ENCODE assay signal across 20 mouse cellular contexts in genomic region chr11:78074277-78074652, GRCm38 (mm10). TPM values are rescaled to one million over a fixed set of nuclear protein-coding genes. Genes with fewer than 3 reads are reported as not detected.
DNase-seq lines count a peak whose midpoint lies in the region; ATAC-seq and TF ChIP-seq lines count a peak whose summit lies in the region.
"Had no signal": no experiment of that assay in that cellular context is flagged by ENCODE, and none has a peak within 500 bp of the region (broad histone marks: within the 10 kb centered on the region; RNA-seq: fewer than 3 reads in every experiment).

No protein-coding gene starts in this region.

- H3K36me3 ChIP-seq in heart, embryonic 10.5 days = peaks cover 64% of the 10 kb centered on the region
- H3K36me3 ChIP-seq in spleen, adult 2 months (ENCODE audit: control insufficient read depth, insufficient read depth, low read length) = peaks cover 23% of the 10 kb centered on the region
- H3K36me3 ChIP-seq in liver, embryonic 16.5 days (ENCODE audit: control insufficient read depth, insufficient read depth) = peaks cover 26% of the 10 kb centered on the region

- 88% methylated on average over 2 of the region's 2 CpGs for WGBS in heart, embryonic 10.5 days
- 85% methylated on average over 2 of the region's 2 CpGs for WGBS in spleen, adult 2 months
- WGBS in liver, embryonic 16.5 days (ENCODE audit: insufficient replicate concordance) = 34% methylated on average over 2 of the region's 2 CpGs

- TF ChIP-seq CTCF in spleen, adult 2 months (IDR thresholded peaks at IDR 0.05; ENCODE audit: extremely low read depth, insufficient read depth, insufficient read length, insufficient replicate concordance) = no peak

- ATAC-seq in liver, embryonic 16.5 days (ENCODE audit: low read depth) = peak; percentile 54
- ATAC-seq: forebrain, embryonic 16.5 days; hindbrain, embryonic 16.5 days had no signal

- intact Hi-C loops in heart, postnatal 14 days (cut with DNase I) = no loop called here

- no peaks in the 10 kb centered on the region for H3K9me3 ChIP-seq in heart, embryonic 10.5 days
- H3K9me3 ChIP-seq in liver, embryonic 16.5 days (replicated peaks; ENCODE audit: control insufficient read depth, low read length) = no peaks in the 10 kb centered on the region

- H3K4me1 ChIP-seq in heart, embryonic 10.5 days = peaks cover 26% of the 10 kb centered on the region
- no peaks in the 10 kb centered on the region for H3K4me1 ChIP-seq in spleen, adult 2 months (ENCODE audit: control insufficient read depth, insufficient read depth, insufficient read length)
- H3K4me1 ChIP-seq in liver, embryonic 16.5 days (ENCODE audit: control insufficient read depth, low read depth, low read length) = peaks cover 31% of the 10 kb centered on the region

- H3K4me3 ChIP-seq in heart, embryonic 10.5 days = peak overlapping the region; percentile 18; the same call in 1 of the 2 replicates
- no peak overlapping the region for H3K4me3 ChIP-seq in spleen, adult 2 months (ENCODE audit: extremely low read depth, insufficient read depth, insufficient read length)
- peak overlapping the region; percentile 74 for H3K4me3 ChIP-seq in liver, embryonic 16.5 days (ENCODE audit: low read depth, low read length)

- peak overlapping the region; percentile 79 for H3K4me2 ChIP-seq in liver, embryonic 16.5 days (ENCODE audit: low read depth, low read length)
- H3K4me2 ChIP-seq: midbrain, embryonic 11.5 days had no signal

- H3K27me3 ChIP-seq in heart, embryonic 10.5 days (ENCODE audit: insufficient read depth, poor library complexity, severe bottlenecking) = no peaks in the 10 kb centered on the region
- no peaks in the 10 kb centered on the region for H3K27me3 ChIP-seq in spleen, adult 2 months (ENCODE audit: control insufficient read depth, insufficient read depth, low read length)
- no peaks in the 10 kb centered on the region for H3K27me3 ChIP-seq in liver, embryonic 16.5 days (ENCODE audit: control insufficient read depth, insufficient read depth, low read depth, low read length)

- no peak for TF ChIP-seq POLR2A in spleen, adult 2 months (IDR thresholded peaks at IDR 0.05; ENCODE audit: low read depth, low read length)

- peak overlapping the region; percentile 6; the same call in 1 of the 2 replicates for H3K27ac ChIP-seq in heart, embryonic 10.5 days
- H3K27ac ChIP-seq in spleen, adult 2 months (ENCODE audit: insufficient read depth, low read length) = 0 out of 2 replicates have a peak overlapping the region, but pooled peaks have one; percentile 33
- peak overlapping the region; percentile 100 for H3K27ac ChIP-seq in liver, embryonic 16.5 days (ENCODE audit: low read length)

- H3K9ac ChIP-seq in liver, embryonic 16.5 days (ENCODE audit: low read depth, low read length) = peak overlapping the region; percentile 94

- DNase-seq in heart, embryonic 10.5 days (ENCODE audit: low spot score) = no peak
- DNase-seq in heart, postnatal 14 days = no peak
- no peak for DNase-seq in spleen, adult 2 months (ENCODE audit: low read depth in 1 of 2, low spot score in 2 of 2)
- no peak for DNase-seq in spleen, postnatal 36 days (ENCODE audit: low spot score in 2 of 2)
- DNase-seq in cerebellum, adult 18-20 months = no peak
- no peak for DNase-seq in layer of hippocampus, postnatal 36 days
- DNase-seq in testis, postnatal 14 days (ENCODE audit: low spot score) = no peak
- DNase-seq: adrenal gland, adult 2 months; cerebellum, postnatal 25 days; heart, adult 18-20 months; heart, postnatal 4 days; kidney, adult 9 months; kidney, postnatal 4 days; lung, postnatal 14 days; right cerebral cortex, postnatal 14 days; thymus, postnatal 36 days had no signal

RNA-seq across cellular contexts. Expression of gene Eral1, which starts 5.9 kb away (rescaled TPM):
- polyA plus RNA-seq in heart, embryonic 10.5 days (2016; fragmentation: Nextera tagmentation; extraction: Ambion mirVana) = 30.7 and 35.6 TPM in 2 replicates
- total RNA-seq in heart, postnatal 14 days (2021) = 10 to 100 TPM; 22.2 to 25.6 TPM
- 21.4 and 27.0 TPM in 2 replicates for polyA plus RNA-seq in spleen, adult 2 months (2012; rRNA removed)
- polyA plus RNA-seq in liver, embryonic 16.5 days (2015; fragmentation: Nextera tagmentation; extraction: Ambion mirVana) = 12.4 and 12.7 TPM in 2 replicates
- total RNA-seq in layer of hippocampus, postnatal 36 days (2021) = 10 to 100 TPM; 19.8 to 21.2 TPM

RNA-seq across cellular contexts. Expression of gene Fam222b, which starts 20.2 kb away (rescaled TPM):
- 24.0 and 25.5 TPM in 2 replicates for polyA plus RNA-seq in heart, embryonic 10.5 days (2016; fragmentation: Nextera tagmentation; extraction: Ambion mirVana)
- 10 to 100 TPM; 14.4 to 14.6 TPM for total RNA-seq in heart, postnatal 14 days (2021)
- 12.5 and 15.2 TPM in 2 replicates for polyA plus RNA-seq in spleen, adult 2 months (2012; rRNA removed)
- 3.4 and 4.9 TPM in 2 replicates for polyA plus RNA-seq in liver, embryonic 16.5 days (2015; fragmentation: Nextera tagmentation; extraction: Ambion mirVana)
- total RNA-seq in layer of hippocampus, postnatal 36 days (2021) = 10 to 100 TPM; 29.5 to 33.0 TPM

RNA-seq across cellular contexts. Expression of gene Flot2, which starts 36.5 kb away (rescaled TPM):
- polyA plus RNA-seq in heart, embryonic 10.5 days (2016; fragmentation: Nextera tagmentation; extraction: Ambion mirVana) = 72.0 and 81.4 TPM in 2 replicates
- total RNA-seq in heart, postnatal 14 days (2021) = 10 to 100 TPM; 66.2 to 69.1 TPM
- 36.6 and 39.1 TPM in 2 replicates for polyA plus RNA-seq in spleen, adult 2 months (2012; rRNA removed)
- 24.5 and 25.1 TPM in 2 replicates for polyA plus RNA-seq in liver, embryonic 16.5 days (2015; fragmentation: Nextera tagmentation; extraction: Ambion mirVana)
- total RNA-seq in layer of hippocampus, postnatal 36 days (2021) = 10 to 100 TPM; 71.8 to 74.3 TPM

RNA-seq across cellular contexts. Expression of gene Dhrs13, which starts 42.2 kb away (rescaled TPM):
- 14.6 and 16.5 TPM in 2 replicates for polyA plus RNA-seq in heart, embryonic 10.5 days (2016; fragmentation: Nextera tagmentation; extraction: Ambion mirVana)
- total RNA-seq in heart, postnatal 14 days (2021) = 1 to 10 TPM; 3.8 to 3.9 TPM
- 3.1 and 3.9 TPM in 2 replicates for polyA plus RNA-seq in spleen, adult 2 months (2012; rRNA removed)
- 10.8 and 11.3 TPM in 2 replicates for polyA plus RNA-seq in liver, embryonic 16.5 days (2015; fragmentation: Nextera tagmentation; extraction: Ambion mirVana)
- total RNA-seq in layer of hippocampus, postnatal 36 days (2021) = 1 to 10 TPM; 4.5 to 6.2 TPM

Comparison
In these comparisons a context has a peak if more than half of its experiments do, and no peak if none do; other contexts are left out.
1. H3K27ac ChIP-seq: peak in every context shown above with its lines; median percentile 100 in liver, embryonic 16.5 days; 33 in spleen, adult 2 months; 6 in heart, embryonic 10.5 days.